Mouse (Mus musculus) thymus, postnatal 0 days (tissue): ENCODE data around the gene Satb2. TPM values are rescaled to one million over a fixed set of nuclear protein-coding genes. Genes with fewer than 3 reads are reported as not detected.
"Not testable (repeated sequence)": the region's sequence is repeated elsewhere in the genome, so short reads cannot be mapped to it uniquely, and the experiment has no call there.

Experiments used
- DNase-seq: peaks from one replicate; pipeline ENCODE4 v3.0.0-alpha.2; 2015; ENCODE audit warnings: low spot score
- polyA plus RNA-seq: library from polyadenylated mRNA; unstranded; fragments of >200 nt; fragmentation: Nextera tagmentation; extraction: Ambion mirVana; gene quantifications from 2 replicates; pipeline ENCODE4 v1.2.1, GENCODE M21; 2015

Satb2 gene
- polyA plus RNA-seq, 1 experiment from 2014 or later = 0.14 TPM

- no peak for DNase-seq
Observed at GRCm38 (mm10) chr1:56833984-56834900, 144.2 kb downstream of the Satb2 start.

GRCm38 (mm10) chr1:56833307-56833706 lies 145.1 kb downstream of the Satb2 start:
- no peak for DNase-seq

DNA sequence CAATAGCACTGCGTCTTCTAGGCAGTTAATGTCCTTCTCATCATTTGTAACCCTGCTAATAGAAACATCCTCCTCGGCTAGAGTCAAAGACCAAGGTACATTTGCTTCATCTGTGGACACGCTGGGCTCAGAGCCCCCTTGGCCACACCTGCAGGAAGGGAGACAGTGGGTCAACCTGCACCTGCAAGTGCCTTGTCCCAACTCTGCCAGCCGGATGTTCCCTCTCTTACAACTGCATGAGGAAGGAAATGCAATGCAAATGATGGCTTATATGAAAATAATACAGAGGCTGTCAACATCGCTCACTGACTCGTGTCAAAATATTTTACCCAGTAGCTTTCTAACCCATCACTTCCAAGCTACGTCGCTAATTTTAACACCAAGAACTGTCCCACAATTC lies 145.7 kb downstream of the Satb2 start:
- no peak for DNase-seq

- no peak for DNase-seq
Observed at GRCm38 (mm10) chr1:56822735-56823134, 155.7 kb downstream of the Satb2 start.

DNA sequence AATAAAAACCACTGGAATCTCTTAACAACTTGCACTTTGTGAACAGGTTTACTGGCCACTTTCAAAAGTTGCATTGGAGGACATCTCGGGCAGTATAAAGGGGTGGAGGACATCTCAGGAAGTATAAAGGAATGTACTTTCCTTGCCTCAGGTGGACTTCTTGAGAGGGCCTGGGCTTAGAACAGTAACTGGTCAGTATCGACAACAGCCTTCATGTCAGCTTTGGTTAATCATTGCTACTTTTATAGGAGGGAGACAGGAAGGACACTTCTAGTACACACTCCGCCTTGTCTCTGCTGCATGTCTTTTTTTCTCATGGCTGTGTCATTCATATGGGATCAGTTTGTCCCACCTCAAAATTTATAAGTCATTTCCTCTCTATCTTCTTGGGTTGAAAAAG lies 156.4 kb downstream of the Satb2 start:
- DNase-seq = no peak

DNA sequence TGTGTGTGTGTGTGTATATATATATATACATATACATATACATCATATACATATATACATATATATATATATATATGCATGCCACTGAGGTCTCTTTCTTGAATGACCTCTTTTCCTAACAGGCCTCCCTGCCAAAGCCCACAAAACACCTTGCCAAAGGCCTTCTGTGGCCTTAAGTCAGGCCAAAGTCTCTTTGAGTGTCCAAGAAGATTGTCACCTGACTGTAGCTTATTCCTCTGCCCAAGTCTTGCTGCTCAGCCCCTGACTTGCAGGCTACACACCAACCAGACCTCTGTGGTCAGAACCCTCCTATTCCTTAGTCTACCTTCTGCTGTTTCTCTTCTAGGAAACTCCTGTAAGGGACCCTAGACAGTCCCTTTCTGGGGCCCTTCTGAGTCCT lies 164.9 kb downstream of the Satb2 start:
- no peak for DNase-seq

DNA sequence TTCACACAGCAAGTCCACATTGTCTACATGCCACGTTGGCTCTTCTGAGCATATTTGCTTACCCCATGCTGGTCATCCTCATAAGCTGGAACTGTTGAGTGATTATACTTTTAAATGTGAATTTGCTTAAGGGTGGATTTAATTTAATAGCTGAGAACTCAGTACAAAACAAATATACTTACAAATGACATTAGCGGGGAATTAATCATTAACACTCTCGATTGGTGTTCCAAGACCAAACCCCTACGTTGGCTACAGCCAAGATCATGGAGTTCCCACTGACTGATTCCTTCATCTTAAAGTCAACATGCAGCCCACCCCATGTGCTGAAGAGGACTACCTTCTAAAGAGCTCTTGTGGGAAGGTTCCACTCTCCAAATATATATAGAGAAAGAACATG lies 165.5 kb downstream of the Satb2 start:
- DNase-seq = no peak

DNA sequence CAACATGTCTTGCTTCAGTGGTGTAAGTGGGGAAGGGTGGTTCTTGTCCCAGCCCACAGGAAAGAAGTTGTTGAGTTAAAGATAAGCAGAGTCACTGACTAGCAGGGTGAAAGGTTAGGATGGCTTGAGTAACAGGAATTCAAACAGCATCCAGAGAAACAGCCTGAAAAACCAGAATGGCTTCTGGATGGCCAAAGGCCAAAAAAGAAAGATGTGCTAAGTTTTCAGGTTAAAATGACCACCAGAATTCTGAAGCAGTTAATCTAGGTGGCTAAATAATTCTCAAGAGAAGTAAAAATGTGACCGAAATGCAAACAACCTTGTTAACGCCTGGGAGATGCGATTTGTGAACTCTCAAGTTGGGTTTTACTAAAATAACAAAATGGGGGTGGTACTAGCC lies 167.0 kb downstream of the Satb2 start:
- DNase-seq = no peak

DNA sequence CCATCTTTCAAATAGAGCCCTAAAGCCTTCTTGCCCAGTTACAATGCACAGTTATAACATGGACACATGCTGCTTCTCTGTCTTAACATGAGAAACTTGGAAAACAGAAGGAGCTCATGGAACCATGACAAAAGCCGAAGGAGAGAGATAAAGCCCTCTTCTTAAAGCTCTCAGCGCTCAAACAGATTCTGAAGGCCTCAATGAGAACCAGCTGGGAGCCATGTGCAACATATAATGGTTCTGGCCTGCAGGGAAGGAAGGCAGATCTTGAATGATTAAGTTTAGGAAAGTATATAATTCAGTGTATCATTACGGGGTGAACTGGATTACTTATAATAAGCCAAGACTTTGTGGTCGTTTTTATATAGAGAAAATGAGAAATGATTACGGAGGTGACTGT lies 172.4 kb downstream of the Satb2 start:
- no peak for DNase-seq

DNA sequence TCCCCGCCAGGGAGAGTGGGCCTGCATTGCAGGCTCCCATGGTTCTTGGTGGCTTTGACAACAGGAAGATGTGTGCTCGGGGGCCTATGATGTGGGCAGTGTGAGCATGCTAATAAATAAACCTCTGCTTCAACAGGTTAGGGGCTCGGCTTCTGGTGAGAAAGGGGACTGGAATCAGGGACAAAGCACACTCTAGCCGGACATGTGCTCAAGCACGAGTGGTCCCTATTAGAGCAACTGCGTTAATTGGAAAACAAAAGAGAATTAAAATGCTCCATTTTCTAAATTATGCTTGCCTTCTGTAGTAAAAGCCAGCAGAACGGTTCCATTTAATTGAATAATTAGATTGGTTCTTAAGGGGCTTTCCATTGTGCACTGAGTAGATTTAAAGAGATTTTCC lies 177.8 kb downstream of the Satb2 start:
- DNase-seq = no peak

- no peak for DNase-seq
Observed at GRCm38 (mm10) chr1:56795016-56795608, 183.3 kb downstream of the Satb2 start.

GRCm38 (mm10) chr1:56789641-56790040 lies 188.8 kb downstream of the Satb2 start:
- no peak for DNase-seq

DNA sequence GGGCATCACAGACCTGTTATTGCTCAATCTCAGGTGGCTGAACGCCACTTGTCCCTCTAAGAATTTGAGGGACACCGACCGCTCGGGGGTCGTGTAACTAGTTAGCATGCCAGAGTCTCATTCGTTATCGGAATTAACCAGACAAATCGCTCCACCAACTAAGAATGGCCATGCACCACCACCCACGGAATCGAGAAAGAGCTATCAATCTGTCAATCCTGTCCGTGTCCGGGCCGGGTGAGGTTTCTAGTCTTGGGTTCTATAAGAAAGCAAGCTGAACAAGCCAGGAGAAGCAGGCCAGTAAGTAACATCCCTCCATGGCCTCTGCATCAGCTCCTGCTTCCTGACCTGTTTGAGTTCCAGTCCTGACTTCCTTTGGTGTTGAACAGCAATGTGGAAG lies 196.3 kb downstream of the Satb2 start:
- not testable (repeated sequence) for DNase-seq

- DNase-seq = no peak
Observed at GRCm38 (mm10) chr1:56764205-56764604, 214.2 kb downstream of the Satb2 start.

- no peak for DNase-seq
Observed at GRCm38 (mm10) chr1:56761512-56761911, 216.9 kb downstream of the Satb2 start.

DNA sequence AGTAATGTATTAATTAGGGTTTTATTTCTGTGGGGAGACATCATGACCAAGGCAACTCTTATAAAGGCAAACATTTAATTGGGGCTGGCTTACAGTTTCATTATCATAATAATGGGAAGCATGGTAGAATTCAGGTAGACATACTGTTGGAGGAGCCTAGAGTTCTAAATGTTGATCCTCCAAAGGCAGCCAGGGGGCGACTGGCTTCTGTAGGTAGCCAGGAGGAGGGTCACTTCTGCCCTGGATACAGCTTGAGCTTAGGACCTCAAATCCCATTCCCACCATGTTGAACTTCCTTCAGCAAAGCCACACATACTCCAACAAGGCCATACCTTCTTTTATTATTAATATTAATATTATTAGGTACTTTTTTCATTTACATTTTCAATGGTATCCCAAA lies 225.2 kb downstream of the Satb2 start:
- no peak for DNase-seq

DNA sequence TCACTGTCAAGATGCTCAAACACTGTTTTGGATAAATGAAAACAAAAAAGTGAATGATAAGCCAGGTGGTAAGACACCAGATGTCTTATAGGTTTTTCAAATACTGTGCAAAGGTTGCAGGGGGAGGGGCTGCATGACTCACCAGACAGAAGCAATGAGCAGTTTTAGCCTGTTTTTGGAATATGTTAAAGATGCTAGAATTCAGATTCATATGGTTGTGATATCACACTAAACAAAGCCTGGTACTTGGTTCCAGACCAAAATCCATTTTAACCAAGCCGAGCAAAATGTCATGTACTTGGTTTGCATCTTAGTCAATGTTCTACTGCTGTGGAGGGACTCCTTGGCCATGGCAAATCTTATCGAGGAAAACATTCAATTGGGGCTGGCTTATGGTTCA lies 227.8 kb downstream of the Satb2 start:
- DNase-seq = no peak

GRCm38 (mm10) chr1:56749629-56750311 lies 228.7 kb downstream of the Satb2 start:
- no peak for DNase-seq

DNA sequence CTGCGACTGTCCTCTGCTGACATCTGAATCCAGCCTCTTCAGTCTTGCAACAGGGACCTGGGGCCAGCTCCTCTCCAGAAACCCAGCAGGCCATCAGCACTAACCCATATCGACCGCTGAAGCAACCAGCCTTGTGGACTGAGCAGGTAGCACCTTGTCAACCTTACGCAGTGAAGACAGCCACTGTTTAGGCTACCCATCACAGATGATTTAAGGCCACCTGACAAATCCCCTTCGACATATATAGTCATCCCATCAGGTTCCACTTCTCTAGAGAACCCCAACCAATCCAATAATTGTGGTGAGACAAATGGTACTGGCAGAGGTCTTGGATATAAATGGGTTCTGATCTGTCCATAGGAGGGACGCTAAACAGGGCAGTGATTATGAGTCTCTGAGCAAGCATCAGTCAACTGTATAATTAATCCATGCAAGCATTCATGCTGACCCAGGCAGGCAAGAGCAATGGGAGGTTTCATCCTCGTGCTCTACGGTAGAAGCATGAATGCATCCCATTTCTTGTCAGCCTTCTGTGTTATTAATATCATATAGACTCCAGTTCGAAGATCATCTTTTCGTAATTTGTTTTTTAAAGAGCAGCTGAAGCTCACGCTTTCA lies 229.5 kb downstream of the Satb2 start:
- DNase-seq = no peak
